Mouse (Mus musculus) CD4-positive helper T cell, adult 2 months (primary cell): ENCODE results near the gene Sclt1.

Experiments used
- DNase-seq: peaks from one replicate; pipeline ENCODE4 v3.0.0-alpha.2; 2012; ENCODE audit warnings: low read depth, missing footprints, low spot score

The Sclt1 gene

GRCm38 (mm10) chr3:41586917-41587316, 155.4 kb downstream of the Sclt1 start:
- no peak for DNase-seq

GRCm38 (mm10) chr3:41586330-41586729, 156.0 kb downstream of the Sclt1 start:
- no peak for DNase-seq

- DNase-seq, result no peak
Measured at GRCm38 (mm10) chr3:41585548-41585947, 156.8 kb downstream of the Sclt1 start.

GRCm38 (mm10) chr3:41583621-41584020, 158.7 kb downstream of the Sclt1 start:
- DNase-seq, result no peak

GRCm38 (mm10) chr3:41583092-41583491, 159.2 kb downstream of the Sclt1 start:
- DNase-seq, result no peak

GRCm38 (mm10) chr3:41582256-41582655, 160.1 kb downstream of the Sclt1 start:
- no peak for DNase-seq

GRCm38 (mm10) chr3:41581436-41581835, 160.9 kb downstream of the Sclt1 start:
- no peak for DNase-seq

GRCm38 (mm10) chr3:41580401-41581323, 161.7 kb downstream of the Sclt1 start:
- DNase-seq, result no peak

GRCm38 (mm10) chr3:41579873-41580272, 162.4 kb downstream of the Sclt1 start:
- DNase-seq, result no peak

GRCm38 (mm10) chr3:41577240-41577639, 165.1 kb downstream of the Sclt1 start:
- DNase-seq, result no peak
